Mouse (Mus musculus) embryonic facial prominence, embryonic 10.5 days (tissue): ENCODE measurements around the gene Strn4. TPM values are rescaled to one million over a fixed set of nuclear protein-coding genes. Genes with fewer than 3 reads are reported as not detected.

ENCODE experiments used
- DNase-seq: peaks from one replicate; pipeline ENCODE4 v3.0.0-alpha.2; 2017; ENCODE audit warnings: low spot score
- H3K27ac ChIP-seq: fragments of 300-500 bp; sonication (generic); replicated peaks from 2 replicates; pipeline ENCODE4 v1.5.1; 2016; ENCODE audit warnings: mild to moderate bottlenecking
- H3K27me3 ChIP-seq: fragments of 300-500 bp; sonication (generic); replicated peaks from 2 replicates; pipeline ENCODE4 v1.6.1; 2016; ENCODE audit warnings: low read depth, mild to moderate bottlenecking; ENCODE audit not compliant: poor library complexity, severe bottlenecking
- H3K36me3 ChIP-seq: fragments of 300-500 bp; sonication (generic); replicated peaks from 2 replicates; pipeline ENCODE4 v1.6.1; 2016; ENCODE audit warnings: mild to moderate bottlenecking, moderate library complexity
- H3K4me1 ChIP-seq: fragments of 300-500 bp; sonication (generic); 2 replicates; pipeline ENCODE4 v1.6.1; 2016
- H3K4me3 ChIP-seq: fragments of 300-500 bp; sonication (generic); 2 replicates; pipeline ENCODE4 v1.5.1; 2016; ENCODE audit warnings: mild to moderate bottlenecking, moderate library complexity
- H3K9me3 ChIP-seq: fragments of 300-500 bp; sonication (generic); 2 replicates; pipeline ENCODE4 v1.6.1; 2016; ENCODE audit warnings: mild to moderate bottlenecking
- WGBS: fragments of 180-500 bp; shearing (Covaris S2); methylation state at CpG from one replicate; pipeline ENCODE4 v1.1.7; 2016; 5-methylcytosine and 5-hydroxymethylcytosine counted together
- polyA plus RNA-seq: library from polyadenylated mRNA; unstranded; fragments of >200 nt; fragmentation: Nextera tagmentation; extraction: Ambion mirVana; gene quantifications from 2 replicates; pipeline ENCODE4 v1.2.1, GENCODE M21; 2016

The Strn4 gene
- polyA plus RNA-seq, 1 experiment from 2014 or later, result 131 TPM

DNA sequence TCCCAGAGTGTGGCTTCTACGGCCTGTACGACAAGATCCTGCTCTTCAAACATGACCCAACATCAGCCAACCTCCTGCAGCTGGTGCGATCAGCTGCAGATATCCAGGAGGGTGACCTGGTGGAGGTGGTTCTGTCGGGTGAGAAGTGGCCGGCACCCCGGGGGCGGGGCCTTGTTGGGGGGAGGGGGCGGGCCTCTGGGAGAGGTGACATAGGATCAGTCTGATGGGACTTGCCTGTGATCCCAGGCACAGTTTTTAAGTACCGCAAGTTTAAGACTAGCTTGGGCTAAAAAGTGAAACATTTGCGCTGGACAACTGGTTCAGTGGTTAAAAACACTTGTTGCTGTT is 30.1 kb downstream of the Strn4 start:
- Histone ChIP-seq H3K4me1 (peaks cover 55% of the 10 kb centered on the region), H3K36me3 (peaks cover 51% of the 10 kb centered on the region), H3K9me3 (no peaks in the 10 kb centered on the region), H3K4me3 (peak overlapping the region; percentile 72), H3K27ac (0 out of 2 replicates have a peak overlapping the region, but pooled peaks have one; percentile 51), H3K27me3 (no peaks in the 10 kb centered on the region)
- DNase-seq, result peak; percentile 31
- 34% methylated on average over 10 of the region's 10 CpGs for WGBS

DNA sequence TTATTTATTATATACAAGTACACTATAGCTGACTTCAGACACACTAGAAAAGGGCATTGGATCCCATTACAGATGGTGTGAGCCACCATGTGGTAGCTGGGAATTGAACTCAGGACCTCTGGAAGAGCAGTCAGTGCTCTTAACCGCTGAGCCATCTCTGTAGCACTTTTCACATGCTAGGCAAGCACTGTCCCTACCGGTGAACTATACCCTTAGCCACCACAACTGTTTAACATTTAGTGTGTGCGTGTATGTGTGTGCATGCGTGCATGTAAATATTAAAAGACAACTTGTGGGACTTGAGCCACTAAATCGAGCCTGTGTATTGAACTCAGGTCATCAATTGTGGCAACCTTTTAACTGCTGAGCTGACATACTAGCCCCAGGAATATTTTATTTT is 31.1 kb downstream of the Strn4 start:
- Histone ChIP-seq H3K4me1 (peaks cover 46% of the 10 kb centered on the region), H3K9me3 (no peaks in the 10 kb centered on the region), H3K36me3 (peaks cover 50% of the 10 kb centered on the region), H3K27ac (no peak overlapping the region), H3K4me3 (no peak overlapping the region), H3K27me3 (no peaks in the 10 kb centered on the region)
- 94% methylated on average over 5 of the region's 5 CpGs for WGBS
- no peak for DNase-seq

DNA sequence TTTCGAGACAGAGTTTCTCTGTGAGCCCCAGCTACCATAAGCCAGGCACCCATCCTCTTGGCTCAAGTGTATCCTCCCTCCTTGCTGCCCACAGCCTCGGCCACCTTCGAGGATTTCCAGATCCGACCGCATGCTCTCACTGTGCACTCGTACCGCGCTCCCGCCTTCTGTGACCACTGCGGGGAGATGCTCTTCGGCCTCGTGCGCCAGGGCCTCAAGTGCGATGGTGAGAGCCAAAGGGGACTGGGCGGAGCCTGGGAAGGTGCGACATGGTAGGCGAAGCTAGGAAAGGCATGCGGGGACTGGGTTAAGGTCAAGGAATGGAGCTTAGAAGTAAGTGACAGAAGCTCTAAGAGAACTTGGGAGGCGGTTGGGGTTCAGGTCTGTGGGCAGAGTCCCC is 31.8 kb downstream of the Strn4 start:
- no peak for DNase-seq
- Histone ChIP-seq H3K36me3 (peaks cover 55% of the 10 kb centered on the region), H3K9me3 (no peaks in the 10 kb centered on the region), H3K27me3 (no peaks in the 10 kb centered on the region), H3K27ac (no peak overlapping the region), H3K4me3 (no peak overlapping the region), H3K4me1 (peaks cover 39% of the 10 kb centered on the region)
- 85% methylated on average over 19 of the region's 19 CpGs for WGBS

DNA sequence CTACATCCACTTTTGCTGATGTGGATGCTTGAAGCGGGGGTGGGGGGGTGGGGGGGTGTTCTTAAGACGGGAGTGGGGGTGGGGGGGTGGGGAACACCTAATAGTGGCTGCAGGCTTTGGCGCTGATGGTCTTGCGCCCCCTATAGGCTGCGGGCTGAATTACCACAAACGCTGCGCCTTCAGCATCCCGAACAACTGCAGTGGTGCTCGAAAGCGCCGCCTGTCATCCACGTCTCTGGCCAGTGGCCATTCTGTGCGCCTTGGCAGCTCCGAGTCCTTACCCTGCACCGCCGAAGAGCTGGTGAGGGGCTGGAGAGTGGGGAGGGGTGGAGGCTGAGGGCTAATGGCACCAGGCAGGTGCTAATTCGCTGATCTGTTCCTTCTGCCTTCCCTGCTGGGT is 32.9 kb downstream of the Strn4 start:
- peaks cover 64% of the 10 kb centered on the region for H3K36me3 ChIP-seq
- no peak overlapping the region for H3K4me3 ChIP-seq
- WGBS, result 22% methylated on average over 17 of the region's 17 CpGs
- no peaks in the 10 kb centered on the region for H3K27me3 ChIP-seq
- no peak overlapping the region for H3K27ac ChIP-seq
- DNase-seq, result peak; percentile 69
- peaks cover 30% of the 10 kb centered on the region for H3K4me1 ChIP-seq
- no peaks in the 10 kb centered on the region for H3K9me3 ChIP-seq

DNA sequence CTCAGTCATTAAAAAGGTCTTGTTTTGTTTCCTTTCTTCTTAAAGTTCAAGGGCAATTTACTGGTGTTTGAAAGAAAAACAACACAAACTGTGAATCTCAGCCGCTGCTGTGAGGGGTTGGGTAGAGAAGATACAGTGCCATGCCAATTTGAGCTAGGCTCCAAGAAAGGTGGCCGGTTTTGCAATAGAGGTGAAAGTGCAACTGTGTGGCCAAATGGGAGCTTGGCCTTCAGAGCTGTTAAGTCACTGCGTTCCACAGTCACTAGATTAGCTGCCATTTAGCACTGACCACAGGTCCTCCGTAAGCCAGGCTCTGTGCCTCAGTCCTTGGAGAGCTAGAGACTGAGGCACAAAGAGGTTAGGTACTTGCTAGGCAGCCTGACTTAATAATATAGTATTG is 35.9 kb downstream of the Strn4 start:
- Histone ChIP-seq H3K36me3 (peaks cover 86% of the 10 kb centered on the region), H3K4me3 (no peak overlapping the region), H3K4me1 (peaks cover 5% of the 10 kb centered on the region; the same call in 1 of the 2 replicates), H3K27ac (no peak overlapping the region), H3K9me3 (no peaks in the 10 kb centered on the region), H3K27me3 (no peaks in the 10 kb centered on the region)
- WGBS, result 93% methylated on average over 4 of the region's 4 CpGs
- DNase-seq, result no peak

DNA sequence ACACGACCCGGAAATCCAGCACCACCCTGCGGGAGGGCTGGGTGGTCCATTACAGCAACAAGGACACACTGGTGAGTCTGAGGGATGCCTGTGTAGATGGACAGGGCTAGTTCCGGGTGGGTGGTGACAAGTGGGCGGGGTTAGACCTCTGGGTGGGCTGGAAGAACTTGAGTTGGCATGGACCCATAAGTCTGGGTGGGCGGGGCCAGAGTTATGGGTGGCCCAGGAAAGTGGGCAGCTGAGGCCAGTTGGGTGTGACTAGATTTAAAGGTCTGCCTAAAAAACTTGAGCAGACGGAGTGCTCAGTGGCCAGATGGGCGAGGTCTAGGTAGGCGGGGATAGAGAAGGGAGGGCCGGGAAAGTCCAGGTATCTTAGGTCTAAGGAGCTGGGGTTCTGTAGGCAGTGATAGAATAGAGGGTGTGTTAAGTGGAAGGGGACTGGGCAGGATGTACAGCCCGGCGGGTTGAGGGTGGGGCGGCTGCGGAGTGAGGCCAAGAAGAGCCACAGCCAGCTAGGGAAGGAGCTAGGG is 37.7 kb downstream of the Strn4 start:
- Histone ChIP-seq H3K9me3 (no peaks in the 10 kb centered on the region), H3K36me3 (peaks cover 94% of the 10 kb centered on the region), H3K4me3 (no peak overlapping the region), H3K4me1 (peaks cover 5% of the 10 kb centered on the region; the same call in 1 of the 2 replicates), H3K27me3 (no peaks in the 10 kb centered on the region), H3K27ac (no peak overlapping the region)
- DNase-seq, result no peak
- WGBS, result 87% methylated on average over 14 of the region's 14 CpGs

DNA sequence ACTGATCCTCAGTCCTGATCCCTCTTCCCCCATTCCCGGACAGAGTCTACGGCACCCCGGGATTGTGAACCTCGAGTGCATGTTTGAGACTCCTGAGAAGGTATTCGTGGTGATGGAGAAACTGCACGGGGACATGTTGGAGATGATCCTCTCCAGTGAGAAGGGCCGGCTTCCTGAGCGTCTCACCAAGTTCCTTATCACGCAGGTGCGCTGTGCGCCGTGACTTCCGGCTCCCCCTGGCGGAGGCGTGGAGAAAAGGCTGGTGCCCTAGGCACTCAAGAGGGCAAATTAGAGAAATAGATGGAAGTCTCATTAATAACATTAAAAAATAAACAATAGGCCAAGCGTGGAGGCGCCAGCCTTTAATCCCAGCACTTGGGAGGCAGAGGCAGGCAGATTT is 42.6 kb downstream of the Strn4 start:
- no peaks in the 10 kb centered on the region for H3K9me3 ChIP-seq
- H3K36me3 ChIP-seq, result peaks cover 74% of the 10 kb centered on the region
- no peaks in the 10 kb centered on the region for H3K4me1 ChIP-seq
- peak; percentile 68 for DNase-seq
- 22% methylated on average over 17 of the region's 17 CpGs for WGBS
- no peak overlapping the region for H3K27ac ChIP-seq
- no peaks in the 10 kb centered on the region for H3K27me3 ChIP-seq
- H3K4me3 ChIP-seq, result no peak overlapping the region

DNA sequence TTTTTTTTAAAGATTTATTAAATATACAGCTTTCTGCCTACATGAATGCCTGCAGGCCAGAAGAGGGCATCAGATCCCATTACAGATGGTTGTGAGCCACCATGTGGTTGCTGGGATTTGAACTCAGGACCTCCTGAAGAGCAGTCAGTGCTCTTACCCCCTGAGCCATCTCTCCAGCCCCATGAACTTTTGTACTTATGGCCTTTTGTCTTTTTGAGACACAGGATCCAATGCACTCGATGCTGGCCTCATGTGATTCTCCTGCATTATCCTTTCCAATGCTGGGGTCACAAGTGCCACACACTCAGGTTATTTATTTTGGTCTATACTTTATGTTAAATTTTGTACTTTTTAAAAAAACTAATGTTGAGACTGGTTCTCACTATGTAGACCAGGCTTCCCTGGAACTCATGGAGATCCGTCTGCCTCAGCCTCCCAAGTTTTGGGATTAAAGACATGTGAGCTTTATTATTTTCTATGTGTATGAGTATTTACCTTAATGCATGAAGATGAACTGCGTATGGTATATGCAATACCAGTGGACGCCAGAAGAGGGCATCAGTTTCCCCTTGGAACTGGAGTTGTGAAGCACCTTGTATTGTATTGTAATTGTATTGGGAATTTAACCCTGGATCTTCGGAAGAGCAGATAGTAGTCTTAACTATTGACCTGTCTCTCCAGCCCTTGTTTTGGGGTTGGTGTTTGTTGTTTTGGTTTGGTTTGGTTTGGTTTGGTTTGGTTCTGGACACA is 44.4 kb downstream of the Strn4 start:
- Histone ChIP-seq H3K27me3 (no peaks in the 10 kb centered on the region), H3K36me3 (peaks cover 74% of the 10 kb centered on the region), H3K27ac (no peak overlapping the region), H3K4me1 (no peaks in the 10 kb centered on the region), H3K9me3 (peaks cover 4% of the 10 kb centered on the region; the same call in 1 of the 2 replicates), H3K4me3 (no peak overlapping the region)
- 33% methylated on average over 5 of the region's 5 CpGs for WGBS
- peak; percentile 71 for DNase-seq

DNA sequence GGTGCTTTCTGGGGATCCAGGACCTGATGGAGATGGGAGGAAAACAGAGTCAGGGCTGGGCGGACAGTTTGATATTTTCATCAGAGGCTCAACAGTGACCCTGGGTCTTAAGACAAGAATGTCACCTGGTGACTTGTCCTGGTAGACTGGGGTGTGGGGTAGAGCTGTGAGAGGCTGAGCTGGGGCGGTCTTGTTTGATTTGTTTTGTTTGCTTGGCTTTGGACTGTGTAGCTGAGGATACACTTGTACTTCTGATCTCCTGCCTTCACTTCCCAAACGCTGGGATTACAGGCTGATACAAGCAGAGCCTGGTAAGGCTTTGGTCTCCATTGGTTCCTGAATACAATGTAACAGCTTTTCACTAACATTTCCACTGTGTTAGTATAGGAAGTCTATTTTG is 51.8 kb downstream of the Strn4 start:
- peaks cover 4% of the 10 kb centered on the region; the same call in 1 of the 2 replicates for H3K9me3 ChIP-seq
- no peak overlapping the region for H3K27ac ChIP-seq
- H3K4me3 ChIP-seq, result no peak overlapping the region
- 88% methylated on average over 3 of the region's 3 CpGs for WGBS
- H3K27me3 ChIP-seq, result no peaks in the 10 kb centered on the region
- DNase-seq, result no peak
- H3K36me3 ChIP-seq, result peaks cover 75% of the 10 kb centered on the region
- peaks cover 14% of the 10 kb centered on the region for H3K4me1 ChIP-seq

DNA sequence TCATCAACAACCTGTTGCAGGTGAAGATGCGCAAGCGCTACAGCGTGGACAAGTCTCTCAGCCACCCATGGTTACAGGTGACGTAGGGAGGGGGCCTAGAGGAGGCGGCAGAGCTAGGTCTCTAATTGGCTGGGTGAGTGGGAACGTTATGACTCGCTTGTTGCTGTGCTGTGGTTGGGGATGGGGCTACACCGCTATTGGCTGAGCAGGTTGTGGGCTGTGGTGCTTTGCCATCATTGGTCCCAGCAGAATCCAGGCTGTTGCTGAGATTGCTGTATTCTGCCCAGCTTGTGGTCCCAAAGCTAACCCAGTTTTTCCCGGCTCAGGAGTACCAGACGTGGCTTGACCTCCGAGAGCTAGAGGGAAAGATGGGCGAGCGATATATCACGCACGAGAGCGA is 53.8 kb downstream of the Strn4 start:
- no peaks in the 10 kb centered on the region for H3K27me3 ChIP-seq
- 11% methylated on average over 16 of the region's 16 CpGs for WGBS
- peak; percentile 84 for DNase-seq
- H3K36me3 ChIP-seq, result peaks cover 60% of the 10 kb centered on the region
- H3K9me3 ChIP-seq, result peaks cover under 1% of the 10 kb centered on the region; the same call in 1 of the 2 replicates
- H3K4me1 ChIP-seq, result peaks cover 14% of the 10 kb centered on the region
- H3K4me3 ChIP-seq, result peak overlapping the region; percentile 48
- H3K27ac ChIP-seq, result peak overlapping the region; percentile 72

DNA sequence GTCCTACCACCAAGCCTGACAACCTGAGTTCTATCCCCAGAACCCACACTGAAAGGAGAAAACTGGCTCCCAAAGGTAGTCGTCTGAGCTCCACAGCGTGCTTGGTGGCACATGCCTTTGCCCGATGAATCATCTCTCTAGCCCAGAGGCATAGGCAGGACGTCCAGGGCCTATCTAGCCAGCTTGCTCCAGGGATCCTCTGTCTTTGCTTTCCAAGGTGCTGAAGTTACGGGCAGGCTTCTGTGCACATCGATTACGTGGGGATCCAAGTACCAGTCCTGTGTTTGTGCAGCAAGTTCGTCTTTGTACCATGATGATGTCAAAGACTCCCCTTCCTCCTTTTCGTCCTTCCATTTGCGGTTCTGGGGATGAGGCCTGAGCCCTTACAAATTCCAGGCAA is 55.9 kb downstream of the Strn4 start:
- H3K4me3 ChIP-seq, result no peak overlapping the region
- no peaks in the 10 kb centered on the region for H3K27me3 ChIP-seq
- H3K27ac ChIP-seq, result no peak overlapping the region
- H3K9me3 ChIP-seq, result no peaks in the 10 kb centered on the region
- peaks cover 31% of the 10 kb centered on the region for H3K4me1 ChIP-seq
- no peak for DNase-seq
- peaks cover 40% of the 10 kb centered on the region for H3K36me3 ChIP-seq
- 82% methylated on average over 10 of the region's 10 CpGs for WGBS

DNA sequence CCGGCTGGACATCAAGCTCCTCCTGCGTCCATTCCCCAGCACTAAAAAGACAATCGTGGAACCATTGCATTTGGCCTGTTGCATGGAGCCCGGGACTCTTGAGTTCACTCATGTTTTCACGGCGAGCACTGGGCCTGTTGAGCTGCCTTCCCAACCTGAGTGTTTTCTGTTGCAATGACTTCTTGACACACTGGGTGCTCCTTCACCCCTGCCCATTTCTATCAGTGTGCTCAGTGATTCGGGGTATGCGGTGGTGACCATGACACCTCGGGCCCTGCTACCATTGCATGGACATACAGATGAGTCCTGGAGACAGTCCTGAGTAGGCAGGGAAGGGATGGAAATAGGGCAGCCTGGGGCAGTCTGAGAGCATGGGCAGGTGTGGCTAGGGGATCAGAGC is 56.8 kb downstream of the Strn4 start:
- no peak overlapping the region for H3K27ac ChIP-seq
- H3K9me3 ChIP-seq, result no peaks in the 10 kb centered on the region
- H3K4me3 ChIP-seq, result no peak overlapping the region
- H3K36me3 ChIP-seq, result peaks cover 31% of the 10 kb centered on the region
- H3K4me1 ChIP-seq, result peaks cover 40% of the 10 kb centered on the region
- no peaks in the 10 kb centered on the region for H3K27me3 ChIP-seq
- no peak for DNase-seq
- WGBS, result 92% methylated on average over 9 of the region's 9 CpGs

DNA sequence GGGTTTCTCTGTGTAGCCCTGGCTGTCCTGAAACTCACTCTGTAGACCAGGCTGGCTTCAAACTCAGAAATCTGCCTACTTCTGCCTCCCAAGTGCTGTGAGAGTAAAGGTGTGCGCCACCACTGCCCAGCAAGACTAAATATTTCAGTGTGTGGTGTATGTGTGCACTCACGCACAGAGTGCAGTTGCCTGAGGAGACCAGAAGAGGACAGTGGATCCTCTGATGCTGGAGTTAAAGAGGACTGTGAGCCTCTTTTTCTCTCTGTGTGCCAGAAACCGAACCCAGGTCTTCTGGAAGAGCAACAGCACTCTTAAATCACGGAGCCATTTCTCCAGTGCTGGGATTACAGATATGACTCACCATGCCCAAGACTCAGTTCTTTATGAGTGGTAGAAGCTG is 57.7 kb downstream of the Strn4 start:
- no peaks in the 10 kb centered on the region for H3K27me3 ChIP-seq
- no peaks in the 10 kb centered on the region for H3K9me3 ChIP-seq
- DNase-seq, result no peak
- H3K27ac ChIP-seq, result no peak overlapping the region
- H3K4me1 ChIP-seq, result peaks cover 49% of the 10 kb centered on the region
- 89% methylated on average over 4 of the region's 4 CpGs for WGBS
- H3K36me3 ChIP-seq, result peaks cover 34% of the 10 kb centered on the region
- no peak overlapping the region for H3K4me3 ChIP-seq
